Mouse (Mus musculus): Measurements from ENCODE around the gene Wnt5a.

Gene Wnt5a

DNA sequence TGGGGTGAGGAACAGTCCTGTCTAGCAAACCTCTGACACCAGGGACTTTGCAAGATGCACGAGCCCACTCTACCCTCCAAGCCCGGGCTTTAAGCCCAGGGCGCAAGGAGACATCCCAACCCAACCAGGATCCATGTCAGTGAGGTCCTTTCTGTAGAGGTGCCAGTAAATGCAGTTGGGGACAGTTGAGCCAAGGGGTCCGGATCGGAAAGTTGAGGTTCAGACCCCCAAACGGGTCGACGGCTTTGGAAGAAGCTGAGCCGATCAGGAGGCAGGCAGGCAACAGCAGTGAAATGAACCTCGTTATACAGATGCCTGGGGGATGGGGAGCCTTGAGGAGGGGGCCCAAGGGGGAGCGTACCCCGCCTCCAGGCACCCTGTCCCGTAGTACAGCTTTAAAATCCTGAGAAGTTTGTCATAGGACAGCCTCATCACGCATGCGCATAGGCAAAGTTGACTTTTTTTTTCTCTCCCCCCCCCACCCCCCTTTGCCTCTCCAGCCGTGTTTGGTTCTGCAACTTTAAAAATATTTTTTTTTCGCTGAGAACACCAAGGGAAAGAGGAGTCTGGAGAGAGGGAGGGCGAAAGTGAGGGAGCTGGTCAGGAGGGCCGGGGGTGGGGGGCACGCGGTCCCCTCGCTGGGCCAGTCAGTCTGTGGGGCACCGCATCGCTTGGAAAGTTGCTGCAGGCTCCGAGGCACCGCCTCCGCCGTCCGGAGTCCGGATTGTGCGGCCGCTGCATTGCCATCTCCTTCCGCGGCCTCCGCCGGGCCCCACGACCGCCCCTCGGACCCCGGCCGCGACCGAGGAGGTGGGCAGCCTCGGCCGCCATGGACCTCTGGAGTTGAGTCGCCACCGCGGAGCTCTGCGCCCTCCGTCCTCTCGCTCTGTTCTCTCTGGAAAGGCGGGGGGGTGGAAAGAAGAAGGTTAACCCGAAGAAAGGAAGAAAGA is at the start of gene Wnt5a:
TSS of gene Wnt5a (plus strand) at position 650 of the 950 bp plus-strand sequence.
- no peak for DNase-seq

DNA sequence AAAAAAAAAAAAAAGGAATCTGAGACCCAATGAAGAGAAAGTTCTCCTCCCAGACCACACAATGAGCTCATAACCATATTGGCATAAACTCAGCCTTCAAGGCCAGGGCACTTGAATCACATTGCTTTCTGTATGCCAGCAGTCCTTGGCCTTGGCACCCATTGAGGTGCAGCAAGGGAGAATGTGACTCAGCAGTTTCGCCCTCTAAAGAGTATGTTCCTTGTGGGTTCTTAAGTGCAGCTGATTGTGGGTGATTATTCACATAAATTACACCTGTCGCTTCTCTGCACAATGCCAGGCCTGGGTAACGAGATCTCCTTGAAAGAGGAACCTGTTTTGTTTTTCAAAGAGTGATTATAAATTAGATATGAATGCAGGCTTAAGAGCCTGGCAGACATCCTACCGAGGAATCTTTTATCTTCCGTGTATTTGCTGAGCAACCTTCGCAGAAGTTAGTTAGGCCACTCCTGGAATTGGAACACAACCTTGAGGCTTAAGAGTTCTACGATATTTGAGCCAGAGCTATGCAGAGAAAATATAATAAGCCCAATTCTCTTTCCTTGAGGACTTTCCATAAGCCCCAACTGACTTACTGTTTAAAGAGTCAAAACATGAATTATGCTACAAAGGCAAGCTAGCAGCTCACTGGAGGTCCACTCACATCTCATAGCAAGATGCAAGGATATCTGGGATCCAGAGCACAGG is 48.0 kb upstream of the Wnt5a start:
- DNase-seq = no peak

DNA sequence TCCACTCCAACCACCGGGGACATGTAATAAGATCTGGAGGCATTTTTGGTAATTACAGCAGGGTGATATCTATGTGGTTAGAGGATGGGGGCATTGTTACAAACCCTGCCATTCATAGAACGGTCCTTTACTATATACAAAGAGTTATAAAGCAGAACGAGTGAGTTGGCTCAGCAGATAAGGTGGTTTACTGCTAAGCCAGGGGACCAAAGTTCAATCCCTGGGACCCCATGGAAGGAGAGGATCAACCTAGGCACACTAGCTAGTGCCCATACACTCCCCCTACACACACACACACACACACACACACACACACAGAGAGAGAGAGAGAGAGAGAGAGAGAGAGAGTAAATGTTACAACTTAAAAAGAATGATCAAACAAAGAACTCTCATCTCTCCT is 47.1 kb upstream of the Wnt5a start:
- DNase-seq = no peak

DNA sequence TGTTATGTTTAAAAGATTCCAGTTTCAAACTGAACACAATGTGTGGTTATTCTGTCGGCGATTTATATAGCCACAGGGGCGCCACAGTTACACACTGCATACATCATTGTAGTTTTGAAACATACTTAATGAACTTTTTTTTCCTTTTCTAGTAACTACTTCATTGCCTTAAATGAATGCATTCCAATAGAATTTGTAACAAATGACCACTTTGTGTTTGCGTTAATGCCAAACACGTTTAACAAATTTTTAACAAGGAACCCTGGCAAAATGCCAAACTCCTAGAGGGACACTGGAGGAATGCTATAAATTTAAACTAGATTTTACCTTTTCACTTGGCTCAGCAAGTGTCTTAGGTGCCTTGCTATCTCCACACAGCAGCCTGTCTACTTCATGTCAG is 36.6 kb upstream of the Wnt5a start:
- peak; percentile 29 for DNase-seq

- DNase-seq = peak; percentile 19
Measured at GRCm38 (mm10) chr14:28469696-28470095, 34.9 kb upstream of the Wnt5a start.

DNA sequence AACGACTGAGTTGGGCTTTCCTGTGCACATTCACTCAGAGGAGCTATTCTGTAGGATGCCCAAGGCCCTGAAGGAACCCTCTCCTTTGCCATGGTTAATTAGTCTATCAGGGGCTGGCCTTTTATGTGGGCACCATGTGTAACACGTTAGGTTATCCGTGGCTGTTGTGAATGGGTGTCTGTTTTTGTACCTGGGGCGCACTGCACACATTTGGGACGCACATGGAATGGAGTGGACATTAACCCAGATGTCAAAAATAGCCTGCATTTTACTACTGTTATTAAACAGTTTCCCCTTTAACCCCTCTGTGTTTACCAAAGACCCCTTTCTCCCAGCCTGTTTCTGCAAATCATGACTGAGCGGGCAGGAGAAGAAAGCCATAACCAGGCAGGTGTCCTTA is 34.3 kb upstream of the Wnt5a start:
- no peak for DNase-seq

GRCm38 (mm10) chr14:28475012-28475411 is 29.5 kb upstream of the Wnt5a start:
- DNase-seq = peak; percentile 45

DNA sequence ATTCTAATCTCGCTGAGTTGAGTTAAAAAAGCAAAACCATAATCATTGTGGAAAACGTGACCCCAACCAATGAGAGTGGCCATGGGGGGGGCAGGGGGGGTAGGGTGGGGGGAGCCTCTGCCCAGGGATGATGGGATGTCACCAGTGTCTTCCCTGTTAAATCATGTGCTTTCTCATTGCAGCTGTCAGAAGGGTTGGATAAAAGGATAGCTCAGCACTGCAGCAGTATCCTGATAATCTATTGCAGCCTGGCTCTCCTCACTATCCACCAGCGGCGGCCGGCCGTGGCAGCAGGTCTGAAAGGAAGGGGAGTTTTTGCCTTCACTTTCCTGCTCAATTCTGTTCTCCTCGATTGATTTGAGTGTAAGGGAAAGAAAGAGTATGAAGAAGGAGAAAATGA is 29.1 kb upstream of the Wnt5a start:
- peak; percentile 40 for DNase-seq

- peak; percentile 60 for DNase-seq
Measured at GRCm38 (mm10) chr14:28476746-28477145, 27.8 kb upstream of the Wnt5a start.

GRCm38 (mm10) chr14:28480866-28481265 is 23.7 kb upstream of the Wnt5a start:
- DNase-seq = no peak

GRCm38 (mm10) chr14:28493806-28494205 is 10.7 kb upstream of the Wnt5a start:
- DNase-seq = no peak

DNA sequence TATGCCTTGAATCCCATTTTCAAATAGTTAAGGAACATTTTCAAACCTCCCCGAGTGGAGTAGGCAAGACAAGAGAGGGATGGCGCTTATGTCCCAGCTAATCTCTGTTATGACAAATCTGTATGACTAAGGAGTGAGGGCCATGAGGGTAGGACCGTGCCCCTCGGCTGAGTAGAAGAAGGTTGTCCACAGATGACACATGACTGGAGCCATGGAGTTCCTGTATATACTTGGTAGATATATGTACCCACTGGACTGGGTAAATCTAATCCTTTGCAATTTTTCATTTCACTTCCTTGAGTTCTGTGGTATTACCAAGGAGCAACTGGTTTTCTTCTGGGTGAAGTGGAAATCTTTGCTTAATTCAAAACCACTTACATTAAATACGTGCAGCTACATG is 10.3 kb upstream of the Wnt5a start:
- DNase-seq = no peak

DNA sequence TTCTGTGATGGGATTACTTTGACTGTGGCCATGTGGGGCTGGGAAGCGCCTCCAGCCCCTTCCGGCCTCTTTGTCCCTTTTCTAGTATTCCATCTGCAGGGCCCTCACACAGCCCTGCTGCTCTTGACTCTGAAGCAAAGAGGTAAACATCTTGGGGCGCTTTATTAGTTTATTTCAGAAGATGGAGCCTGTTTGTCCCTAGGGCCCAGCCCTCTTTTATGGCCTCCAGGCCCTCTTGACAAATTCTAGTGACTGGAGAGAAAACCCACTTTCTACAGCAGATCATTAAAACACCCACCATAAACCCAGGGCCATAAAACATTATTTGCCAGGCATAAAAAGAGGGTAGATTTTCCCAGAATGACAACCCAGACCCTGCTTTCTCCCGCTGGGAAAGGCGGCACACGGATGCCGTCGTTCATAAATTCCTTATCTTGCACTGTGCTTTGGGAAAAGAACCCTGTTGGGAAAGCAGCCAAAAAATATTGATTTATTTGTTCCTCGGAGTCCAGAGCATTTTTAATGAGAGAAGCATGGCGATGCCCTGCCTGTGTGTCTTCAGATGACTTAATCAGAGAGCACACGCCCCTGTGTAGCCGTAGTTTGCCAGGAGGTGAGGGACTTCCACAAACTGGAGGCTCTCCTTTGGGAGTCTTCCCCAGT is 3.2 kb upstream of the Wnt5a start:
- no peak for DNase-seq

DNA sequence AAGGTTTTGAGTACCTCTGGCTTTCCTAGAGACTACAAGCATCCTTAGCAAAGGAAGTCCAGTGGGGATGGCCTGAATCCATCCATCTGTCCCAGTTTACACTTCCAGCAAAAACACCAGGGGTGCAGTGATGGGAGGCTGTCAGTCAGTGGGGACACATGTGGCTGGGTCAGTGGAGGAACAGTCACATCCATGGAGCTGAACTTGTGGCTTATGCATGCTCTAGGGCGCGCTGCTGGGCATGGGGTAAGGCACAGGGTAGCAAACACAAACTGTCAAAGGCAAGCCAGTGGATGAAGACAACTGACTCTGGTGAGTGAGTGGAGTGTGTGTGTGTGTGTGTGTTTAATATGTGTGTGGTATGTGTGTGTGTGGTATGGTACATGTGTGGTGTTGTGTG is 1.3 kb upstream of the Wnt5a start:
- DNase-seq = no peak

DNA sequence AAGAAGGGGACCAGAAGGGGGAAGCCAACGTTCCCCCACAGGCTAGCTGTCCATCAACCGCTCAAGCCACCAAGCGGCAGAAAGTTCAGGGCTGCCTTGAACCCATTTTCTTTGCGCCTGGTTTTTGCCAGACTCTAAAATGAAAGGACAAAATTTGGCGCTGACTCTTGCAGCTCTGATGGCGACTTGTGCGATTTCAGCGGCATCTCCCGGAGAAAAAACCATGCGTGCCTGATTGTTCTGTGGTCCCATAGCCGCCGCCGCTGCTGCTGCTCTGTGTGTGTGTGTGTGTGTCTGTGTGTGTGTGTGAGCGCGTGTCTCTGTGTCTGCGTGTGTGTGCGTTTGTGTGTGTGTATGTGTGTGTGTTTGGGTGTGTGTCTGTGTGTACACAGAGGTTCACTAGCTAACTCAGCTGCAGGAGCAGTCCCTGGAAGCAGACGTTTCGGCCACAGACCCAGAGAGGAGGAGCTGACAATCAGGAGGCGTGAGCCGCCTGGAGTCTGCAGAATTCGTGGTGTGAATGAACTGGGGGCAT is 568 bp downstream of the Wnt5a start:
- DNase-seq = peak; percentile 73

DNA sequence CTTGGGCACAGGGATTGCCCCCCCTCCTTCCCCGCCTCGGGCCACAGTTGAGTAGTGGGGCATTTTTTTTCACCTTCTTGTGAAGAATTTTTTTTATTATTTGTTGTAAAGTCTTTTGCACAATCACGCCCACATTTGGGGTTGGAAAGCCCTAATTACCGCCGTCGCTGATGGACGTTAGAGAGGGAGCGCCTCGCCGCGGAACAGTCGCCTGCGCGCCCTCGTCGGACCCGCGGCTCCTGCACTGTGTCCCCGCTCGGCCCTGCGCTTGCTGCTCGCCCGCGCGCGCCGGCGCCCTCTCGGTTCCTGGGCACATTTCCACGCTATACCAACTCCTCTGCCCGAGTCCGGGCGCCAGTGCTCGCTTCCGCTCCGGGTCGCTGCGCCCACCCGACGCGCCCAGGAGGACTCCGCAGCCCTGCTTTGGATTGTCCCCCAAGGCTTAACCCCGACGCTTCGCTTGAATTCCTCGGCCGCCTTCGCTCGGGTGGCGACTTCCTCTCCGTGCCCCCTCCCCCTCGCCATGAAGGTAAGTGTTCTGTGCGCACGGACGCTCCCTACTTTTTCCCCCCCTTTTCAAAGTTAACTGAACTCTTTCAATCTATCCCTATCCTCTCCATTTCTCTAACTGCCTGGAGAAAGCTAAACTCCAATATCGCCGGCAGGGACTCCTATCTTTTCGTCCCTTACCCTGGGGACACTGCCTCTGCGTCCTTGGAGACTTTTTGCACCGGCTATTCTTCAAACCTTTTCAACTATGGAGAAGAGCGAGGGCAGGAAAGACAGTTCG is 1.2 kb downstream of the Wnt5a start:
- DNase-seq = peak; percentile 67

- peak; percentile 72 for DNase-seq
Measured at GRCm38 (mm10) chr14:28506376-28506831, 1.9 kb downstream of the Wnt5a start.

DNA sequence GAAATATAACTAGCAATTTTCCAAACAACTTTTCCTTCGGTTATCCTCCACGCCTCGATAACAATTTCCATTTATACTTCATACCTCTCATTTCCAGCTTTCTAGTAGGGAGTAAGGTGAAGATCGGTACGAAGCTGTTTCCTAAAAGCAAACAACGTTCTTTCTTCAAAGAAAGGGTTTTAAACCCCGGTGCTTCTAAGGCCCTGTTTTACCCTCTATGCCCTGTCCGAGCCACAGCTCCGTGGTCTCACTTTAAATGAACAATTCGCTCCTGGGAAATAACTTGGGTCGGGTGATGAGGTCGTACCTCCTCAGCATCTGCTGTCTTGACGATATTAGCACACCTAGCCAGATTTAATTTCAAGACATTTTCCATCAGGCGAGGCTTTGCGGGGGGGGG is 2.5 kb downstream of the Wnt5a start:
- no peak for DNase-seq

GRCm38 (mm10) chr14:28507471-28507870 is 2.9 kb downstream of the Wnt5a start:
- peak; percentile 87 for DNase-seq

- peak; percentile 18 for DNase-seq
Measured at GRCm38 (mm10) chr14:28508288-28509258, 4.0 kb downstream of the Wnt5a start.
